Mouse (Mus musculus) forebrain, embryonic 10.5 days (tissue): ENCODE data around the gene Antxr1. TPM values are rescaled to one million over a fixed set of nuclear protein-coding genes. Genes with fewer than 3 reads are reported as not detected.

ENCODE experiments used
- DNase-seq: peaks from one replicate; pipeline ENCODE4 v3.0.0-alpha.2; 2017; ENCODE audit warnings: low spot score; ENCODE audit errors: extremely low spot score
- H3K27ac ChIP-seq: fragments of 300-500 bp; sonication (generic); 2 replicates; pipeline ENCODE4 v1.5.1; 2016; ENCODE audit warnings: mild to moderate bottlenecking
- H3K27me3 ChIP-seq: fragments of 300-500 bp; sonication (generic); 2 replicates; pipeline ENCODE4 v1.6.1; 2016; ENCODE audit warnings: mild to moderate bottlenecking; ENCODE audit not compliant: poor library complexity, severe bottlenecking
- H3K36me3 ChIP-seq: fragments of 300-500 bp; sonication (generic); replicated peaks from 2 replicates; pipeline ENCODE4 v1.6.1; 2016; ENCODE audit warnings: mild to moderate bottlenecking, moderate library complexity
- H3K4me1 ChIP-seq: fragments of 300-500 bp; sonication (generic); 2 replicates; pipeline ENCODE4 v1.6.1; 2016
- H3K4me3 ChIP-seq: fragments of 300-500 bp; sonication (generic); 2 replicates; pipeline ENCODE4 v1.5.1; 2016; ENCODE audit warnings: mild to moderate bottlenecking, moderate library complexity
- H3K9me3 ChIP-seq: fragments of 300-500 bp; sonication (generic); 2 replicates; pipeline ENCODE4 v1.6.1; 2016; ENCODE audit warnings: mild to moderate bottlenecking, moderate library complexity
- WGBS: fragments of 180-500 bp; shearing (Covaris S2); methylation state at CpG from one replicate; pipeline ENCODE4 v1.1.7; 2016; 5-methylcytosine and 5-hydroxymethylcytosine counted together
- polyA plus RNA-seq: library from polyadenylated mRNA; unstranded; fragments of >200 nt; fragmentation: Nextera tagmentation; extraction: Ambion mirVana; gene quantifications from 2 replicates; pipeline ENCODE4 v1.2.1, GENCODE M21; 2016

Gene Antxr1
- polyA plus RNA-seq, 1 experiment from 2014 or later: 4.3 TPM

DNA sequence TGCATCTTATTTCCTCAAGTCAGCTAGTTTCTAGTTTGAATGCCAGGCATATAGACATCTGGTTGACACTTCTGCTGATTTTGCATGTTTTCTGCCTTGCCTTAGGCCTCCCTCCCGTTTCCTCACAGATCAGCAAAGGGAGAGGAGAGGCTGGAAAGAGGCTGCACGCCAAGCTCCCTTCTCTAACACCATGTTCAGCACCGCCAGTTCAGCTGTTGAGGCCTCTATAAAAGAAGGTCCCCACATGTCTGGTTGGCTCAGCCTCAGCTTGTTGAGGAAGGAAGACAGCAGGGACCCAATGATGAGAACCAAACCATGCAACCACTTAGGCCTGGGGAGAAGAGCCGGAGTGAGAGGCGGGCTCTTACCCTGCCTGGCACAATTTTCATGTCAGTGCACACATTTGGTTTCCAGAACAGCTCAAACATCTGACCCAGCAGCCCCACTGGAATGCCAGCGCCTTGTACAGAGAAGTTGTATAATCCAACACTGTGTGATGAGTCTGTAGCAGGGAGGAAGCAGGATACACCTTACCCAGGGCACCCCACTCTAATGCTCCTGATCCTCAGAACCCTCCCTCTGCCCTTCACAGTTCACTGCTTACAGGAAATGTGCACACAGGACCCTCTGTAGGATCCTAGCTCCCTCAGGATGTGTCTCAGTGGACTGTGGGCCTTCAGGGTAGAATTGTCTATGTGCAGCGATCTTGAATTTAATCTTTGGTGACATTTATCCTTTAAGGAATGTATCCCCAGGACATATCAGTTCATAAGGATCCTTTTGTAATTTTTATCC, 77.4 kb downstream of the Antxr1 start:
- Histone ChIP-seq H3K36me3 (peaks cover 6% of the 10 kb centered on the region), H3K9me3 (no peaks in the 10 kb centered on the region), H3K4me1 (peaks cover 36% of the 10 kb centered on the region), H3K27me3 (peaks cover 7% of the 10 kb centered on the region; the same call in 1 of the 2 replicates), H3K27ac (no peak overlapping the region), H3K4me3 (no peak overlapping the region)
- no peak for DNase-seq
- 83% methylated on average over 7 of the region's 7 CpGs for WGBS

DNA sequence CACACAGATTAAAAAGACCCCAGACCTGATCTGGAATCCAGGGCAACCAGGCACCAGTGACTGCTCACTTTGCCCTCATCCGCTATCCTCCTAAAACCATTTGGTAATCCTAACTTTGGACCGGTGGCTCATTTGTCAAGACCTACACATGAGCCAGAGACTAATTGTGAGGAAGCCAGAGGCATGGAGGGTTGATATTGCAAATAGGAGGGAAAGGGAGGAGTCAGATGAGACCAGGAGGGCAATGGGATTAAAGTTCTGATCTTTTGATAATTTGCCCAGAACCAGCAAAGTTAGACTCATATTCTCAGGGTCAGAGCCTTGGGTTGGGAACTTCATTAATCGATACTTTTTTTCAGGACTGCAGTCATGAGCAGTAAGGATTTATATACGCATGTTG, 78.2 kb downstream of the Antxr1 start:
- no peaks in the 10 kb centered on the region for H3K9me3 ChIP-seq
- DNase-seq: no peak
- peaks cover 31% of the 10 kb centered on the region for H3K4me1 ChIP-seq
- WGBS: 93% methylated on average over 4 of the region's 4 CpGs
- peaks cover 7% of the 10 kb centered on the region; the same call in 1 of the 2 replicates for H3K27me3 ChIP-seq
- H3K36me3 ChIP-seq: peaks cover 6% of the 10 kb centered on the region
- no peak overlapping the region for H3K27ac ChIP-seq
- no peak overlapping the region for H3K4me3 ChIP-seq

GRCm38 (mm10) chr6:87255668-87256067, 80.0 kb downstream of the Antxr1 start:
- Histone ChIP-seq H3K4me1 (peaks cover 35% of the 10 kb centered on the region), H3K4me3 (no peak overlapping the region), H3K27ac (no peak overlapping the region), H3K9me3 (no peaks in the 10 kb centered on the region), H3K36me3 (peaks cover 4% of the 10 kb centered on the region), H3K27me3 (no peaks in the 10 kb centered on the region)
- DNase-seq: no peak
- 89% methylated on average over 12 of the region's 12 CpGs for WGBS

DNA sequence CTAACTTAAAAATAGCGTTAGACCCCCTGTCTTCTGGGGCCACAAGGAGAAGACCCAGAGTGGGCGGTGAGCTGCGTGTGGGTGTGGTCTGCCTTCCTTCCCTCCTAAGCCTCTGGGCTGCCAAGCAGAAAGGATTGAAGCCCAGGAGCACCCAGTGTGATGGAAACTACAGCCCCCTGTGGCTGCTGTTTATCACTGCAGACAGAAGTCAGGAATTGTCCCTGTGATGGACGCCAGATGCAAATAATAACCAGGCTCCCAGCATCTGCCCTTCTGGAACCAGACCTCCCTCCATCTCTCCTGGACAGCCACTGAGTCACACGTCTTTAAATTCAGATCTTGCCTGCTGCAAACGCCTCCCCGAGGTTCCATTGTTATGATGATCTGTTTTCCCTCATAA, 80.9 kb downstream of the Antxr1 start:
- Histone ChIP-seq H3K27me3 (no peaks in the 10 kb centered on the region), H3K27ac (no peak overlapping the region), H3K4me3 (no peak overlapping the region), H3K4me1 (peaks cover 32% of the 10 kb centered on the region), H3K9me3 (no peaks in the 10 kb centered on the region), H3K36me3 (peaks cover 4% of the 10 kb centered on the region)
- 19% methylated on average over 7 of the region's 7 CpGs for WGBS
- DNase-seq: no peak

DNA sequence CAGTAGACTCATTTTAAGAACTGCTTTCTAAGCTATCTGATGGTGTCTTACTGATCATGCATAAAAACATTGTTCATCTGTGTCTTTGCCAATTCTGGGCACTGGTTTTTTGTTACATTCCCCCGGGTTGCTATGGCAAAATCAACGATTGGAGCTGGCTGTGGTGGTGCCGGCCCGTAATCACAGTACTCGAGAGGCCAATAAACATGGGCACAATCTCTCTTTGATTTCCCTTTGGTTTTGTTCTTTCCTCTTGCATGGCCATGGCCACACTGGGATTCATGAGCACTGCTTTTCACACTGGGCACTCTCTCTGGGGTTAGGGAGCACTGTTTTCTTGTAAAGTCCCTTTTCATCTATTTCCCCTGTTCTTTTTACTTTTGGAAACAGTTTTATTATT, 83.9 kb downstream of the Antxr1 start:
- Histone ChIP-seq H3K27me3 (no peaks in the 10 kb centered on the region), H3K9me3 (no peaks in the 10 kb centered on the region), H3K4me3 (no peak overlapping the region), H3K36me3 (peaks cover 15% of the 10 kb centered on the region), H3K4me1 (peaks cover 13% of the 10 kb centered on the region; the same call in 1 of the 2 replicates), H3K27ac (no peak overlapping the region)
- 83% methylated on average over 5 of the region's 5 CpGs for WGBS
- no peak for DNase-seq

- Histone ChIP-seq H3K9me3 (no peaks in the 10 kb centered on the region), H3K4me3 (no peak overlapping the region), H3K36me3 (peaks cover 15% of the 10 kb centered on the region), H3K27me3 (no peaks in the 10 kb centered on the region), H3K4me1 (peaks cover 13% of the 10 kb centered on the region; the same call in 1 of the 2 replicates), H3K27ac (no peak overlapping the region)
- 94% methylated on average over 3 of the region's 3 CpGs for WGBS
- no peak for DNase-seq
These were observed 84.9 kb downstream of the Antxr1 start for GRCm38 (mm10) chr6:87250701-87251100.

DNA sequence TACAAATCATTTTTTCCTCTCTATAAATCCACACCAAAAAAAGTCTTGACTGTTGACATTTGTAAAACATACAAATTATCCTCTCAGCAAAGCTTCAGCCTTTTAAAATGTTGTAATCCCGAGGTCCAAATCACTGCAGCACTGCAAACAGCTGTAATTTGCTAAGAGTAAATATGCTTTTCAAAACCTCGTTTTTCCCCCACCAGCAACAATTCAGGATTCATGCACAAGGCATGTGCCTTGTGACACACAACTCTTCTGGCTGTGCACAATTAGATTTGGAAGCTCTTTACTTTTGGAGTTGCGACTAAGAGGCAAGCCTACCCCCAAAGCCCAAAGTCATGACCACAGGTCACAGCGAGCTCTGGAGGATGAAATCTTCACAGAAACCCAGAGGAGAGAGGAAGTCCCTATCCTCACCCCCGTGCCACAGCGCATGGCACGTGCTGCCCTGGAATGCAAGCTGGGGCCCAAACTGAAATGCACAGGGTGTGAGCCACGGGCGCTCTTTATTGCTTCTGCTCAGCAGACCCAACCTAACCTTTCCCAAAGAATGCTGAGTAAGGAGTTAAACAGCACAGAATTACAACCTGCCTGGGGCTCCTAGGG, 87.3 kb downstream of the Antxr1 start:
- H3K9me3 ChIP-seq: no peaks in the 10 kb centered on the region
- no peak overlapping the region for H3K4me3 ChIP-seq
- DNase-seq: no peak
- 85% methylated on average over 9 of the region's 9 CpGs for WGBS
- H3K4me1 ChIP-seq: peaks cover 15% of the 10 kb centered on the region
- H3K27ac ChIP-seq: no peak overlapping the region
- H3K27me3 ChIP-seq: no peaks in the 10 kb centered on the region
- peaks cover 11% of the 10 kb centered on the region; the same call in 1 of the 2 replicates for H3K36me3 ChIP-seq

- H3K4me3 ChIP-seq: no peak overlapping the region
- H3K27me3 ChIP-seq: no peaks in the 10 kb centered on the region
- H3K27ac ChIP-seq: peak overlapping the region; percentile 71
- no peaks in the 10 kb centered on the region for H3K9me3 ChIP-seq
- peaks cover 14% of the 10 kb centered on the region for H3K4me1 ChIP-seq
- WGBS: 57% methylated on average over 9 of the region's 9 CpGs
- peaks cover 34% of the 10 kb centered on the region for H3K36me3 ChIP-seq
- no peak for DNase-seq
These were observed 91.2 kb downstream of the Antxr1 start for GRCm38 (mm10) chr6:87244117-87245100.

GRCm38 (mm10) chr6:87237260-87237659, 98.4 kb downstream of the Antxr1 start:
- DNase-seq: no peak
- peaks cover 42% of the 10 kb centered on the region for H3K36me3 ChIP-seq
- 0 out of 2 replicates have a peak, but pooled peaks cover 2% of the 10 kb centered on the region for H3K4me1 ChIP-seq
- no peak overlapping the region for H3K4me3 ChIP-seq
- H3K27ac ChIP-seq: no peak overlapping the region
- H3K27me3 ChIP-seq: no peaks in the 10 kb centered on the region
- 75% methylated on average over 4 of the region's 4 CpGs for WGBS
- H3K9me3 ChIP-seq: no peaks in the 10 kb centered on the region

- Histone ChIP-seq H3K27me3 (no peaks in the 10 kb centered on the region), H3K9me3 (no peaks in the 10 kb centered on the region), H3K4me1 (0 out of 2 replicates have a peak, but pooled peaks cover 2% of the 10 kb centered on the region), H3K4me3 (no peak overlapping the region), H3K36me3 (peaks cover 32% of the 10 kb centered on the region), H3K27ac (no peak overlapping the region)
- DNase-seq: no peak
- 76% methylated on average over 8 of the region's 8 CpGs for WGBS
These were observed 99.6 kb downstream of the Antxr1 start for GRCm38 (mm10) chr6:87236061-87236460.

DNA sequence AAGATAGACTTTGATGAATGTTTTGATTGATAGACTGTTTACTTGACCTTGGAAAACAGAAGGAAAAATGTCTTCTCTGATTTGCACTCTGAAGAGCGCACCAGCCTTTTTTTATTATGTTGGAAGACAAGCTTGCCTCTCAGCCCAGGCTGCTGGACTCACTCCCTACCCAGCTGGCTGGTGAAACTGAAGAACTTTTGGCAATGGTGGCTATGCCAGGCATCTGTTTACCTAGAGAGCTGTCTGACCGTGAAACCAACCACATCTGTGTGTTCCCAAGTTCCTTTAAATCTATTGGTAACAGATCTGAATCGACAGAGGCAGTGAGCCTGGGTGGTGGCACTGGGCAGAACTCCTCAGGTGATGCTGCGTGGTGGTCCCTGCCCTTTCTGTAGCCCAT, 102.5 kb downstream of the Antxr1 start:
- H3K4me1 ChIP-seq: 0 out of 2 replicates have a peak, but pooled peaks cover 2% of the 10 kb centered on the region
- no peak overlapping the region for H3K4me3 ChIP-seq
- no peak overlapping the region for H3K27ac ChIP-seq
- WGBS: 91% methylated on average over 4 of the region's 4 CpGs
- no peak for DNase-seq
- H3K36me3 ChIP-seq: peaks cover 8% of the 10 kb centered on the region
- H3K27me3 ChIP-seq: no peaks in the 10 kb centered on the region
- no peaks in the 10 kb centered on the region for H3K9me3 ChIP-seq

DNA sequence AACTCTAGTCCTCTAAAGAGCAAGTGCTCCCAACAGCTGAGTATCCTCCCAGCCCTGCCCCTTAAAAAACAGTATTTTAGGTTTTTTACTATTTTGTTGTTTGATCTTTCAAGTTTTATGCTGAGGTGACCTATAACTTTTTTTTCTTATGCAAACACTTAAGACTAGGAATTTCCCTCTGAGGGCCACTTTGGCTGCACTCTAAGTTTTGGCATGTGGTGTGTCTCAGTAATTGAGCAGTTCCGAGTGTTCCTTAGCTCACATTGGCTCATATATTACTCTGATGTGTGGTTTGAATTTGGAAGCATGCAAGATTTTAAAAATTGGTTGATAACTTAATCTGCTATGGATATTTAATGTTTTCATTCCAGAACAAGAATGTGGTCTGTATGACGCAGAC, 105.6 kb downstream of the Antxr1 start:
- 97% methylated on average over 2 of the region's 2 CpGs for WGBS
- H3K9me3 ChIP-seq: no peaks in the 10 kb centered on the region
- H3K27me3 ChIP-seq: no peaks in the 10 kb centered on the region

More for the DNA sequence above, 105.6 kb downstream of the Antxr1 start:
- Histone ChIP-seq H3K27ac (no peak overlapping the region), H3K4me3 (no peak overlapping the region), H3K4me1 (0 out of 2 replicates have a peak, but pooled peaks cover 4% of the 10 kb centered on the region), H3K36me3 (peaks cover 8% of the 10 kb centered on the region)
- DNase-seq: no peak
